Mouse (Mus musculus) splenic B cell, adult 2 months (primary cell): ENCODE measurements at regions not wholly inside any gene's neighbourhood (a gene's known extent, or its start where the extent isn't known, plus 50 kb on each side); places are given as distances from the start of the nearest gene placed in this dataset.

Experiments
- DNase-seq: peaks from one replicate; pipeline ENCODE4 v3.0.0-alpha.2; 2011; ENCODE audit warnings: low read depth, low spot score
- H3K27me3 ChIP-seq: 2 replicates; pipeline ENCODE4 v1.6.1; 2012; ENCODE audit warnings: mild to moderate bottlenecking, low read length, moderate library complexity, mixed read lengths; ENCODE audit not compliant: control insufficient read depth, poor library complexity, insufficient read depth, severe bottlenecking
- H3K36me3 ChIP-seq: 2 replicates; pipeline ENCODE4 v1.6.1; 2012; ENCODE audit warnings: mild to moderate bottlenecking, low read length, moderate library complexity, mixed read lengths; ENCODE audit not compliant: control insufficient read depth, poor library complexity, insufficient read depth, severe bottlenecking

DNA sequence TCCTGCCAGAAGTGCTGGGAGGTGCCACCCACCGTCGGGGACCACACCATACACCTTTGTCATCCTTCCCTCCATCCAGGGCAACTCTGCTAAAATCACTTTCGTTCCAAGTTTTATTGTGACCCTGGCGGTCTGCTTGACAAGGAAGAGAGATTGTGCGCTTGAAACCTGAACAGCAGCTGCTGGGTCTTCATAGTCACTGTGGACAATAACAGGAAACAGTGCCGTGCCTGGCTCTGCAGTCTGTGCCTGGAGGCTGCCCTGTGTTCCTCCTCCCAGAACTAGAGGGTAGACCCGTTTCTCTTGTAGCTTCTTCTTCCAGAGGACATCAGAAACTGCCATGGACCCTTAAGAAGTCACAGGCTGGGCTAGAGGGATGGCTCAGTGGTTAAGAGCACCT lies 152.2 kb upstream of the Nfe2l3 start:
- DNase-seq, result no peak
- Histone ChIP-seq H3K36me3 (no peaks in the 10 kb centered on the region), H3K27me3 (no peaks in the 10 kb centered on the region)

DNA sequence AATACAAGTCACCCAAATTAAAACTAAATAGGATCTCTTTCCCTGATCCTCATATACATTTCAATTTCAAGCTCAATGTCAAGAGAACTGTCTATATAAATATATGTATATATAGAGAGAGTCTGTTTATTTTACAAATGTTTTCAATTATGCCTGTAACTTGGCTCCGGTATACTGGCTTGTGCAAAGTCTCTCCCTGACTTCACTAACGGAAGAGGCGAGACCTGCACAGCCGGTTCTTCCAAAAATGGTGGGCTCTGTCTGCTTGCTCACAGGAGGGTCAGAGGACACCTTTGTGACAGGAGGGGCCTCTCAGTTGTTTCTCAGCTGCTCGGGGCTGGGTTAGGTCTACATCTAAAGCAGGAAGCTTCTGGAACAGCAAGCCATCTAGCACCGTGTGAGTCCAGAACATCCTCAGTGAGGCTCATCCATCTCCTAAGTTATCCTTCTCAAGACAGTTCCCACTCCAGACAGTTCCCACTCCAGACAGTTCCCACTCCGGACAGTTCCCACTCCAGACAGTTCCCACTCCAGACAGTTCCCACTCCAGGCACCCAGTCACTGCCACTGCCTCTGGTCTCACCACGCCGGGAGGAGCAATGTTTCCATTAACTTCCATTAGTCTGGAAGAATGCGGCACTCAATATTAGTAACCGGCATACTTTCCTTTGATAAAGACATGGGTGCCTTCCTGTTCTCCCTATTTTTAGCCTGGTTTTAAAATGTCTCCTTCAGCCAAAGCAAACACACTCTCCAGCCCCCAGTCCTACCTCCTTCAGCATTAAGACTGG lies 148.4 kb upstream of the Nfe2l3 start:
- Histone ChIP-seq H3K36me3 (no peaks in the 10 kb centered on the region), H3K27me3 (no peaks in the 10 kb centered on the region)
- no peak for DNase-seq

DNA sequence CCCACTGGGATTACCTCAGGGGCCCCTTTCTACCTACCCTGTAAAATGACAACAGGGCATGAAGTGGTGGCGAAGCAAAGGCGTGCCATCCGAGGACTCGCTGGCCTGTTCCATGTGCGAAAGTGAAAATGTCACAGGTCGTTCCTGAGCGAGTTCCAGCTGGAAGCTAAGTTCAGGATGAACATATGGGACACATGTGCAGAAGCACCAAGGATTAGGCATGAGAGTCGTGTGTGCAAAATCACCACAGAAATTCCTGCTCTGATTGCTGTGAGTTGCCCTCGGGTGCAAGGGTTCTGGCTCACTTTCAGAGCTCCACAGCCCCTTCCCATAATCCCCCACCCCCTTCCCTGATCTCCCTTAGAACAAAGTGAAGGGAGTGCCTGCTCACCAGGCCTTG lies 147.6 kb upstream of the Nfe2l3 start:
- Histone ChIP-seq H3K27me3 (no peaks in the 10 kb centered on the region), H3K36me3 (no peaks in the 10 kb centered on the region)
- no peak for DNase-seq

DNA sequence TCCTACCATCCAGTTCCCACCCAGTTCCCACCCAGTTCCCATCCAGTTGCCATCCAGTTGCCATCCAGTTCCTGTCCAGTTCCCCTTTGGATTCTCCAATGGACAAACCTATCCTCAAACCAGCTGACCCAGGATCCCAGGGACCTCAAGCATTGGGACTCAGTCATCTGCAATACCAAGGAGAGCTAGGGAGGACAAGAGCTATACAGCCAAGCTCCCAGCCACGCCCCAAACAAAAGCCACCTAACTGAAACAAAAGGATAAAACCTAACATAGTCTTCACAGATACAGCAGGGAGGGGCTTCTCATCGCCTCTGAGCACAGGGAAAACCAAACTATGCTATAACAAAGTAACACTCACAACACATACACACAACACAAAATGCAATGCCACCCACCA lies 145.6 kb upstream of the Nfe2l3 start:
- H3K27me3 ChIP-seq, result no peaks in the 10 kb centered on the region
- DNase-seq, result no peak
- no peaks in the 10 kb centered on the region for H3K36me3 ChIP-seq

DNA sequence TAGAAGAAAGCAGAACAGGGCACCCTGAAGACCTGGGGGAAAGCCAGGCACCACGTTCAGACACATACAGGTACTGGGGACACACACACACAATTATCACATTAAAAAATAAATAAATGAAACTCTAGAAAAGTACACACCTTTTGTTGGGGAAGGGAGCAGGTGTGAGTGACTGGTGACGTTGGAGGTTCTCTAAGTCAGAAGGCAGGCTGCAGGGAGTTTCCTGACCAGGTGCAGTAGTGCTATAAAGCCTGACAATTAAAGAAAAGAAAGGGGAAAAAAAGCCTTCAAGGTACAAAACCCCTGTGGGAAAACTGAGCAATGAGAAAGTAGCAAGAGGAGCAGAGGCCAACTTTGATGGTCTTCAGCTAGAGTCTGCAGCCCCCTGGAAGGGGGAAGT lies 145.1 kb upstream of the Nfe2l3 start:
- no peaks in the 10 kb centered on the region for H3K27me3 ChIP-seq
- no peak for DNase-seq
- no peaks in the 10 kb centered on the region for H3K36me3 ChIP-seq

DNA sequence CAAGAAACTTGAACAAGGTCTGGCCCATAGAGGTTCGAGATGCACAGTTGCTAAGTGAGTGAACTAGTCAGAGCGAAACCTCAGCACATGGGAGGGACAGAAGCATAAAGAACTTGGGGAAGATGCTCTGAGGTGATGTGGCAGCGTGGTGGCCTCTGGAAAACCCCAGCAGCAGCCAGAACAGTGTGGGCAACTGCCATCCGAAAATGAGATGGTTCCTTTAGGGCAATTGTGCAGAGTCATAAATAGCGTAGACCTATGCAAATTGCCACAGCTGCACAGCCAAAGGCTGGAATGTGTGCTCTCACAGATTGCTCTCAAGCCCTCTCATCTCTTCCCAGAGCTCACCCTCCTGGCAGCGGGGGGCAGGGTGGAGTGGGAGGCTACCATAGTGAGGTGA lies 144.7 kb upstream of the Nfe2l3 start:
- Histone ChIP-seq H3K27me3 (no peaks in the 10 kb centered on the region), H3K36me3 (no peaks in the 10 kb centered on the region)
- peak; percentile 10 for DNase-seq

DNA sequence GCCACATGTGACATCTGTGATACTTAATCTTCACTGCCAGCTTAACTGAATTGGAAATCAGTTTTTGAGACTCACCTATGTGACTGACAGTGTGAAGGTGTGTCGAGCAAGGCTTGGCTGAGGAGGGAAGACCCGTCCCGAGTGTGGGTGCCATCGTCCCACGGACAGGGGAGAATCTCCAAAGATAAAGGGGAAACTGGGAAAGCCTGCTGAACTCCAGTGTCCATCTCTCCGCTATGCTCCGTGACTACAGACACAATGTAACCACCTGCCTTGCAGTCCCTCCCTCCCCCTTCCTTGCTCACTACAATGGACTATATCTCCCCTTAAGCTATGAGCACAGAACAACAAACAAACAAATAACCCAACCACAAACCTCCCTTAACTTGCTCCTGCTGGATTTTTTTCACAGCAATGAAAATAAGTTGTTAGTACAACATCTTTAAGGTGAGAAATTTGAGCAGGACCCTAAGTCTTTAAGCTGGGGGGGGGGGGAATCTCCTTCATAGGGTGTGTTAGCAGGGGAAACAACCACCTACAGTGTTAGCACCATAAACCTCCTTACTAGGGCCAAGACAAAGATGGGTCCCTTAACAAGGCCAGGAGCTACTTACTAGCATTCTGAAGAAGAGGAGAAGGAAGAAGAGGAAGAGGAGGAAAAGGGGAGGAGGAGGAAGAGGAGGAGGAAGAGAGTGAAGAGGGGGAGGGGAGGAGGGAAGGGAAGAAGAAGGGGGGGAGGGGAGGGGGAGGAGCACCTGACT lies 144.0 kb upstream of the Nfe2l3 start:
- DNase-seq, result no peak
- H3K36me3 ChIP-seq, result no peaks in the 10 kb centered on the region
- H3K27me3 ChIP-seq, result no peaks in the 10 kb centered on the region

DNA sequence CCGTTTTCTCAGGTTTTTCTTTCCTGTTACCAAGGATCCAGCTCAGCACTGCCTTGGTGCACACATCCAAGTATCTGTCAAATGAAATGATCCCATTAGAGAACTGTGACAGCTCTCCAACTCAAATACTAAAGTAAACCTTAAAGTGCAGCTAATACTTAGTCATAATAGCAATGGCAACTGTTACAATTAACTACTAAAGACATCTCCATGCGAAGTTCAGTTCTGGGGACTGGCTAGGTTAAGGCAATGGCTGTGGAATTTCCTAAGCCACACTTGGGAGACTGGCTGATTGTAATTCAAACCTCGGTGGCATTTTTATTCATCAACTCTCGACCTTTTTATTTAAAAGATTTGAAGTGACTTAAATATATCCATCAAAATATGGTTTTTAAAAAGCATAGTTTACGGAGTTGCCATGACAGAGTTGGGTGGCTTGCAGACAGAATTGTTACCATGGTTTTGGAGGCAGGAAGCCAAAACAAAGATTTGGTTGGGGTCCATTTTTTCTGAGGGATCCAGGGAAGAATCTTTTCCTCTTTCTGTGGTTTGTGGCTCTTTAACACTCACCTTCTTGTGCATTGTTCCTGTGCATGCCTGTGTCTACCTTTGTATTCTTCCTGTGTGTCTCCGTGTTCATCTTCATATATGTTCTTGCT lies 143.3 kb upstream of the Nfe2l3 start:
- DNase-seq, result no peak
- Histone ChIP-seq H3K27me3 (no peaks in the 10 kb centered on the region), H3K36me3 (no peaks in the 10 kb centered on the region)

DNA sequence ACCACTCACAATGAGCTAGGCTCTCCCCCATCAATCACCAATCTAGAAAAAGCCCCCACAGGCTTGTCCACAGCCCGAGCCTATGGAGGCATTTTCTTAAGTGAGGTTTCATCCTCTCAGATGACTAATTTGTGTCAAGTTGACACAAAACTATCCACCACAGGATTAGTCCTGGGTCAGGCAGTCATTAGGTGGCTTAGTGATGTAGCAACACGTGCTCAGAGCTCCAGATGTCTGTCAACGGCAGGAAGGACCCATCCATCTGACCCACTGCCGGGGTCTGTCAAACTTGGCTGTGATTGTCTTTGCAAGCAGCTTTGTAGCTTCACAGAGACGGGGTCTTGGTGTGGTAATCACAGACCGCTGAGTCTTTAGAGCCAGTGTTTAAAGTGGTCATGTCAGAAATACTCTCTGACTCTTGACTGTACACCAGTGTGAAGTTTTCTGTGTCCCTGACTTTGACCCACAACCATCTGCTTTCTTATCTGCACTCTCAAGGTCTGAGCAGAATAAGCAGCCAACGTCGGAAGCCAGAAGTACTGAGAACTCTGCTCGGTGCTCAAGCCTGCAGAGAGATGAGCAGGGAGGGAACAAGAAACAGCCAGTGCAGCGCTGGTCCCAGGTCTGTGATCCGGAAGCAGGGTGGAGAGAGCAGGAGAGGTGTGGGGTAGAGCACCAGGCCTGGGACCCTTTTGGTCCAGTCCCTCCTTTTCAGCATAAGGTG lies 131.6 kb upstream of the Nfe2l3 start:
- no peaks in the 10 kb centered on the region for H3K27me3 ChIP-seq
- H3K36me3 ChIP-seq, result no peaks in the 10 kb centered on the region
- DNase-seq, result no peak

DNA sequence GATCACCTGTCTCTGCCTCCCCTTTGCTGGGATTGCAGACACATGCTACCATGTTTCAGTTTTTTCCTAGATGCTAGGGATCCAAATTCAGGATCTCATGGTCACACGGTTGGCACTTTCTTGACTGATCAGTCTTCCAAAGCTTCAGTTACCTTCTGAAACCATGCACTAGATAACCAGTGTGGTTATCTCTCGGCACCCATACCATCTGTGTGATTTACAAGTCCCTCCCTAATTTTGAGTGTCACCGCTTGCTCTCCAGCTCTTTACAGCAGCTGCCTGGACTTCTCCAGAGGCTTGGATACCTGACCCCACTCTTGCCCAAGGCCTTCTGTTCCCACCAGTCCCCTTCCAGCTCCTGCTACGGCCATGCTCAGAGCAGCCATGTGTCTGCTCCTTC lies 130.6 kb upstream of the Nfe2l3 start:
- no peak for DNase-seq
- H3K36me3 ChIP-seq, result no peaks in the 10 kb centered on the region
- no peaks in the 10 kb centered on the region for H3K27me3 ChIP-seq

DNA sequence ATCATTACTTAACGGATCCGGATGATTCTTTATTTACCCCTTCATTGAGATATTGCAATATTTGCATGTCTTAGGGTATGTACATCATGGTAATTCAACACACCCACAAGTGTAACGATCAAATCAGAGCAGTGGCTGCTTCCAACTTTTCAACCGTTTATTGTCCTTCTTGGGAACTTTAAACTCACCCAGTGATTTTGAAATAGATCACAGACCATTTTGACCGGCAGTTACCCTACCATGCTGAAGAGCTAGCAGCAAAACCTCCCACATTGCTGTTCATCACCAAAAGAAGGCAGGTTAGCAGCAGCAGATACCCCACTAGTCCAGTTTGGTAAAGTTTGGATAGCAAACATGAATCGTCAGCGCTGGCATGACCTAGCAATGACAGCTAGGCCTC lies 130.2 kb upstream of the Nfe2l3 start:
- DNase-seq, result no peak
- H3K27me3 ChIP-seq, result no peaks in the 10 kb centered on the region

DNA sequence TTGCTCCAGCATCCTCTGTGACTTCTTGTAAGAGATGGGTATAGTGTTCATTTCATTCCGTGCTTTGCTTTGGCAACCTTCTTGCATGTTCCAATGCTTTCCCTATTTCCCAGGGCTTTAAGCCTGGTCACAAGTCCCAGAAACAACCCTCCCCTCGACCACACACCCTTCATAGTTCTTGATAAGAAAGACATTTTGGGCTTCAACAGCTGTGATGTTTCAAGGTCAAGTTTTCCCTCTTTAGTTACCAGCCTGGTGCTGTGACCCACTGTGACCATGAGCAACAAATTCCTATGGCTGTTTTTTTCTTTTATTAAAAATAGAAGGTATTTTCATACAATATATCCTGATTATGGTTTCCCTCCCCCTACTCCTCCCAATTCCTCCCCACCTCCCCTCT lies 114.1 kb upstream of the Nfe2l3 start:
- H3K27me3 ChIP-seq, result no peaks in the 10 kb centered on the region
- no peak for DNase-seq
- no peaks in the 10 kb centered on the region for H3K36me3 ChIP-seq

More for the DNA sequence above, 130.2 kb upstream of the Nfe2l3 start:
- no peaks in the 10 kb centered on the region for H3K36me3 ChIP-seq

DNA sequence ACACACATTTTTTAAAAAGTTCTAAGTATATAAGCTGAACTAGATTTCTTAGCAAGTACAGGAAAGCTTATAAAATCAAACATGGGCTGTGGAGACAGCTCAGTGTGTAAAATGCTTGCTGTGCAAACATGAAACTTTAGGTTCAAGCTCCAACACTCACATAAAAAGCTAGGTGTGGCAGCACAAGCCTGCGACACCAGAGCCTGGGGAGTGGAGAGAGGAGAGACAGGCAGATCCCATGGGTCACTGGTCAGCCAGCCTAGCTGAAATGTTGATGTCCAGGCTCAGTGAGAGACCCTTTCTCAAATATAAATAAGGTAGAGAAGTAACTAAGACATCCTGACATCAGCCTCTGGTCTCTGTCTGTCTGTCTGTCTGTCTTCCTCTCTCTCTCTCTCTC lies 112.5 kb upstream of the Nfe2l3 start:
- no peaks in the 10 kb centered on the region for H3K36me3 ChIP-seq
- no peak for DNase-seq
- H3K27me3 ChIP-seq, result no peaks in the 10 kb centered on the region

DNA sequence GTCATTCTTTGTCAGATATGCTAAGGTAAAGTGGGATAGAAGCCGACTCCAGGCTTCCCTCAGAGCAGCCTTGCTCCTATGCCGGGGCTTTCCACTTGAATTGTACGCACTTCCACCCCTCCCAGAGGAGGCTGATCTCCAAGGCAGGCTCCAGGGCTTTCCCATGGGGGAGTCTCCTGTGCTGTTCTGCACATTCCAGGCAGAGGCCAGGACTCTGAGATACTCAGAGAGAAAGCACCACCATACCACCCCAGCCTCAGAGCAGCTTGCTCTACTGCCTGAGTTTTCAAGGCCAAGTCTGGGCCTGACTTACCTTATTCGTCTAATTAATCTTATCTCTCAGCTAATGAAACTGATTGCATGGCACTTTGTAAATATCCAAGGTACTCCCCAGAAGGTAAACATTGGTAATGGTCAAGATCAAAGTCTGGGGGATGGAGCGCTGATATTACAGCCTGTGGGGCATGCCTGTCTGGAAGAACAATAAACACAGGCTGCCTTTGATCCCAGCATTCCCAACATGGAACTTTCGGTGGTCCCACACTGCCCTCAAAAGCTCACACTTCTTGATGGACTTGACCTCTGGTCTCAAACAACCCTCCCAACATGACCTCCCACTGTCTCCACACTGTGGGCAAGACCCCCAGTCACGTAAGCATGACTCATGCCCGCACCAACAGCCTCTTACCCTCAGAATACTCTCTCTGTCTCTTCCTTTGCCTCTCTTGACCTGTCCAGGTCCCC lies 111.6 kb upstream of the Nfe2l3 start:
- Histone ChIP-seq H3K36me3 (no peaks in the 10 kb centered on the region), H3K27me3 (no peaks in the 10 kb centered on the region)

More for the DNA sequence above, 111.6 kb upstream of the Nfe2l3 start:
- DNase-seq, result no peak
